Mouse (Mus musculus) MEL (cell line): Measurements from ENCODE around the gene Ube2h. TPM values are rescaled to one million over a fixed set of nuclear protein-coding genes. Genes with fewer than 3 reads are reported as not detected.

Experiments
- DNase-seq: peaks from one replicate; pipeline ENCODE4 v3.0.0; 2011; ENCODE audit warnings: low read depth, low spot score
- H3K27ac ChIP-seq: 2 replicates; pipeline ENCODE4 v1.5.1; 2012; ENCODE audit warnings: low read depth, mild to moderate bottlenecking, control low read depth, low read length, moderate library complexity; ENCODE audit not compliant: control insufficient read depth
- H3K27me3 ChIP-seq, 2 experiments: fragments of 150-350 bp in 1 of 2; sonication (generic) in 1 of 2; 2 replicates each; pipeline ENCODE4 v1.6.1; 2012; ENCODE audit warnings: low read length in 2 of 2, mild to moderate bottlenecking in 2 of 2, improper control_type of control experiment in 1 of 2, moderate library complexity in 1 of 2; ENCODE audit not compliant: insufficient read depth in 2 of 2, control insufficient read depth in 1 of 2
- H3K36me3 ChIP-seq, 2 experiments: 2 replicates each; pipeline ENCODE4 v1.6.1; 2012 to 2014; ENCODE audit warnings: low read length in 2 of 2, improper control_type of control experiment in 1 of 2, inconsistent platforms in 1 of 2, mild to moderate bottlenecking in 1 of 2; ENCODE audit not compliant: insufficient read depth in 2 of 2, control insufficient read depth in 1 of 2
- H3K4me1 ChIP-seq, 2 experiments: fragments of 150-350 bp in 1 of 2; sonication (generic) in 1 of 2; 2 replicates each; pipeline ENCODE4 v1.6.1; 2012; ENCODE audit warnings: low read length in 2 of 2, improper control_type of control experiment in 1 of 2, mild to moderate bottlenecking in 1 of 2; ENCODE audit not compliant: insufficient read depth in 2 of 2, control insufficient read depth in 1 of 2
- H3K4me3 ChIP-seq, 2 experiments: fragments of 150-350 bp in 1 of 2; sonication (generic) in 1 of 2; 2 replicates each; pipeline ENCODE4 v1.5.1; 2012; ENCODE audit warnings: low read depth in 2 of 2, low read length in 2 of 2, mild to moderate bottlenecking in 2 of 2, moderate library complexity in 2 of 2, control low read depth in 1 of 2, improper control_type of control experiment in 1 of 2; ENCODE audit not compliant: control insufficient read depth in 1 of 2, insufficient read depth in 1 of 2
- H3K79me2 ChIP-seq: 2 replicates; pipeline ENCODE4 v1.6.1; 2012; ENCODE audit warnings: mild to moderate bottlenecking, low read length, moderate library complexity; ENCODE audit not compliant: control insufficient read depth, poor library complexity, insufficient read depth
- H3K9ac ChIP-seq: 2 replicates; pipeline ENCODE4 v1.6.1; 2012; ENCODE audit warnings: low read depth, mild to moderate bottlenecking, control low read depth, low read length, moderate library complexity; ENCODE audit not compliant: control insufficient read depth, poor library complexity, severe bottlenecking
- H3K9me3 ChIP-seq: fragments of 150-350 bp; sonication (generic); replicated peaks from 2 replicates; pipeline ENCODE4 v1.6.1; 2012; ENCODE audit warnings: mild to moderate bottlenecking, low read length, improper control_type of control experiment, moderate library complexity; ENCODE audit not compliant: insufficient read depth
- CHD1 ChIP-seq: IDR thresholded peaks from 2 replicates; pipeline ENCODE4 v1.6.1; 2012; ENCODE audit warnings: low read depth, mild to moderate bottlenecking, inconsistent platforms, low read length, improper control_type of control experiment
- ELF1 ChIP-seq: IDR thresholded peaks from 2 replicates; pipeline ENCODE4 v1.6.1; 2014; ENCODE audit warnings: low read depth, mild to moderate bottlenecking, inconsistent platforms, low read length, improper control_type of control experiment, moderate library complexity
- EP300 ChIP-seq, 2 experiments: IDR thresholded peaks; 2 replicates each; pipeline ENCODE4 v1.6.1; 2011; ENCODE audit warnings: improper control_type of control experiment in 2 of 2, low read length in 2 of 2, low read depth in 1 of 2, mild to moderate bottlenecking in 1 of 2
- ETS1 ChIP-seq: IDR thresholded peaks from 2 replicates; pipeline ENCODE4 v1.6.1; 2012; ENCODE audit warnings: low read depth, mild to moderate bottlenecking, inconsistent platforms, low read length, improper control_type of control experiment, moderate library complexity
- GATA1 ChIP-seq: IDR thresholded peaks from 2 replicates; pipeline ENCODE4 v1.6.1; 2011; ENCODE audit warnings: low read depth, low read length, improper control_type of control experiment
- HCFC1 ChIP-seq: IDR thresholded peaks from 2 replicates; pipeline ENCODE4 v1.6.1; 2012; ENCODE audit warnings: low read depth, mild to moderate bottlenecking, inconsistent platforms, low read length, improper control_type of control experiment, moderate library complexity
- JUND ChIP-seq: IDR thresholded peaks from 2 replicates; pipeline ENCODE4 v1.6.1; 2011; ENCODE audit warnings: low read depth, mild to moderate bottlenecking, improper control_type of control experiment, low read length
- MAFK ChIP-seq: IDR thresholded peaks from 2 replicates; pipeline ENCODE4 v1.6.1; 2011; ENCODE audit warnings: low read depth, mild to moderate bottlenecking, low read length, improper control_type of control experiment, borderline replicate concordance
- MAX ChIP-seq: IDR thresholded peaks from 2 replicates; pipeline ENCODE4 v1.6.1; 2011; ENCODE audit warnings: low read length, improper control_type of control experiment
- MAZ ChIP-seq: IDR thresholded peaks from 2 replicates; pipeline ENCODE4 v1.6.1; 2012; ENCODE audit warnings: low read depth, mild to moderate bottlenecking, inconsistent platforms, low read length, improper control_type of control experiment
- MEF2A ChIP-seq: IDR thresholded peaks from 2 replicates; pipeline ENCODE4 v1.6.1; 2014; ENCODE audit warnings: low read depth, mild to moderate bottlenecking, inconsistent platforms, low read length, improper control_type of control experiment; ENCODE audit not compliant: poor library complexity, insufficient replicate concordance, severe bottlenecking; ENCODE audit errors: extremely low read depth
- MXI1 ChIP-seq: IDR thresholded peaks from 2 replicates; pipeline ENCODE4 v1.6.1; 2011; ENCODE audit warnings: mild to moderate bottlenecking, low read depth, low read length, improper control_type of control experiment
- MYB ChIP-seq: IDR thresholded peaks from 2 replicates; pipeline ENCODE4 v1.6.1; 2011; ENCODE audit warnings: mild to moderate bottlenecking, low read depth, low read length, improper control_type of control experiment
- MYC ChIP-seq: IDR thresholded peaks from 2 replicates; pipeline ENCODE4 v1.6.1; 2011; ENCODE audit warnings: low read depth, mild to moderate bottlenecking, low read length, improper control_type of control experiment, moderate library complexity
- NELFE ChIP-seq: IDR thresholded peaks from 2 replicates; pipeline ENCODE4 v1.6.1; 2011; ENCODE audit warnings: low read depth, low read length, improper control_type of control experiment
- NRF1 ChIP-seq: IDR thresholded peaks from 2 replicates; pipeline ENCODE4 v1.6.1; 2014; ENCODE audit warnings: low read depth, mild to moderate bottlenecking, inconsistent platforms, low read length, improper control_type of control experiment, moderate library complexity; ENCODE audit not compliant: poor library complexity, insufficient read depth, severe bottlenecking
- POLR2A ChIP-seq, 2 experiments: IDR thresholded peaks; 2 replicates each; pipeline ENCODE4 v1.6.1; 2011 to 2012; ENCODE audit warnings: low read length in 2 of 2, mild to moderate bottlenecking in 2 of 2, control low read depth in 1 of 2, improper control_type of control experiment in 1 of 2, low read depth in 1 of 2, moderate library complexity in 1 of 2; ENCODE audit not compliant: control insufficient read depth in 1 of 2, insufficient read depth in 1 of 2, poor library complexity in 1 of 2
- POLR2AphosphoS2 ChIP-seq: IDR thresholded peaks from 2 replicates; pipeline ENCODE4 v1.6.1; 2011; ENCODE audit warnings: low read length, improper control_type of control experiment
- POLR2AphosphoS5 ChIP-seq: IDR thresholded peaks from 2 replicates; pipeline ENCODE4 v1.6.1; 2012; ENCODE audit warnings: low read depth, borderline replicate concordance, mild to moderate bottlenecking, inconsistent platforms, low read length, moderate library complexity, mixed read lengths
- RAD21 ChIP-seq: IDR thresholded peaks from 2 replicates; pipeline ENCODE4 v1.6.1; 2011; ENCODE audit warnings: mild to moderate bottlenecking, low read depth, low read length, improper control_type of control experiment
- RCOR1 ChIP-seq: IDR thresholded peaks from 2 replicates; pipeline ENCODE4 v1.6.1; 2012; ENCODE audit warnings: low read depth, mild to moderate bottlenecking, inconsistent platforms, low read length, improper control_type of control experiment
- SIN3A ChIP-seq: IDR thresholded peaks from 2 replicates; pipeline ENCODE4 v1.6.1; 2012; ENCODE audit warnings: low read length, improper control_type of control experiment, inconsistent platforms
- SMC3 ChIP-seq: IDR thresholded peaks from 2 replicates; pipeline ENCODE4 v1.6.1; 2011; ENCODE audit warnings: low read depth, low read length, improper control_type of control experiment
- TAL1 ChIP-seq: IDR thresholded peaks from 2 replicates; pipeline ENCODE4 v1.6.1; 2012; ENCODE audit warnings: mild to moderate bottlenecking, inconsistent platforms, low read length, moderate library complexity, mixed read lengths
- UBTF ChIP-seq: IDR thresholded peaks from 2 replicates; pipeline ENCODE4 v1.6.1; 2012; ENCODE audit warnings: low read depth, mild to moderate bottlenecking, inconsistent platforms, low read length, improper control_type of control experiment, moderate library complexity, borderline replicate concordance; ENCODE audit not compliant: insufficient read depth
- USF1 ChIP-seq: IDR thresholded peaks from 2 replicates; pipeline ENCODE4 v1.6.1; 2014; ENCODE audit warnings: low read depth, mild to moderate bottlenecking, inconsistent platforms, low read length, improper control_type of control experiment, moderate library complexity
- USF2 ChIP-seq, 2 experiments: IDR thresholded peaks; 2 replicates each; pipeline ENCODE4 v1.6.1; 2011 to 2012; ENCODE audit warnings: improper control_type of control experiment in 2 of 2, low read length in 2 of 2, borderline replicate concordance in 1 of 2, inconsistent platforms in 1 of 2, low read depth in 1 of 2, mild to moderate bottlenecking in 1 of 2; ENCODE audit not compliant: insufficient read depth in 1 of 2
- ZC3H11A ChIP-seq: IDR thresholded peaks from 2 replicates; pipeline ENCODE4 v1.6.1; 2012; ENCODE audit warnings: low read depth, mild to moderate bottlenecking, inconsistent platforms, low read length, improper control_type of control experiment
- ZMIZ1 ChIP-seq: IDR thresholded peaks from 2 replicates; pipeline ENCODE4 v1.6.1; 2012; ENCODE audit warnings: low read depth, mild to moderate bottlenecking, inconsistent platforms, low read length, improper control_type of control experiment, moderate library complexity
- ZNF384 ChIP-seq: IDR thresholded peaks from 2 replicates; pipeline ENCODE4 v1.6.1; 2012; ENCODE audit warnings: low read depth, mild to moderate bottlenecking, inconsistent platforms, low read length, improper control_type of control experiment
- polyA plus RNA-seq, 2 experiments: library from polyadenylated mRNA; stranded (reverse) in 1 of 2; unstranded in 1 of 2; fragments of >175 nt in 1 of 2; fragments of >200 nt in 1 of 2; gene quantifications; 2 replicates each; pipeline versions ENCODE4 v1.2.1 to v1.2.4; 2012; ENCODE audit warnings: low replicate concordance in 2 of 2, low read depth in 1 of 2; ENCODE audit not compliant: insufficient read length in 2 of 2, insufficient read depth in 1 of 2, missing spikeins in 1 of 2
- total RNA-seq: library from RNA; depleted of rRNA; stranded (reverse); fragments of 300-350 nt; gene quantifications from 2 replicates; pipeline ENCODE4 v1.2.3, GENCODE M21; 2012

Gene Ube2h
- total and polyA plus RNA-seq, 3 experiments = 4.2 to 7.4 TPM; not detected in 1

DNA sequence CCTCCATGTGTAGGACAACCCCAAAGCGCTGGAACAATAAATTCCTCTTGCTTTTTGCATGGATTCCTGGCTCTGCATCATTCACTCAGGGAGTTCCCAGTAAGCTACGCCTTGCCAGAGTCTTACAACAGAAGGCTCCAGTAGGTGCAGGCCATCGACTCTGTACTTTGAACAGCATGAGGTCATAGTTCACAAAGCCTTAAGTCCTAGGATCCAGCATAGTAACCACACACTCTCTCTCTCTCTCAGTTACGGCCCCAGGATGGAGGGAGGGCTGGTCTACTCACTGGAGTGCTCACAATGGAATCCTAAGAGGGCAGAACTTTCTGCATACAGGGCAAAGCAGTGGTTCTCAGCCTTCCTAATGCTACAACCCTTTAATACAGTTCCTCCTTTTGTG lies 95.5 kb downstream of the Ube2h start:
- Histone ChIP-seq H3K9ac (no peak overlapping the region), H3K4me3 (no peak overlapping the region), H3K27me3 (no peaks in the 10 kb centered on the region), H3K27ac (no peak overlapping the region), H3K4me1 (no peaks in the 10 kb centered on the region; a peak in 1 of 4 replicates), H3K79me2 (no peaks in the 10 kb centered on the region), H3K9me3 (no peaks in the 10 kb centered on the region), H3K36me3 (no peaks in the 10 kb centered on the region)
- DNase-seq = no peak
- TF ChIP-seq MEF2A = no peak
- TF ChIP-seq MAFK = no peak
- TF ChIP-seq ETS1 = no peak
- TF ChIP-seq RCOR1 = no peak
- no peak for TF ChIP-seq MXI1
- no peak for TF ChIP-seq JUND
- TF ChIP-seq NELFE = no peak
- TF ChIP-seq MYB = no peak
- no peak for TF ChIP-seq ZNF384
- TF ChIP-seq MYC = no peak
- TF ChIP-seq SIN3A = no peak

DNA sequence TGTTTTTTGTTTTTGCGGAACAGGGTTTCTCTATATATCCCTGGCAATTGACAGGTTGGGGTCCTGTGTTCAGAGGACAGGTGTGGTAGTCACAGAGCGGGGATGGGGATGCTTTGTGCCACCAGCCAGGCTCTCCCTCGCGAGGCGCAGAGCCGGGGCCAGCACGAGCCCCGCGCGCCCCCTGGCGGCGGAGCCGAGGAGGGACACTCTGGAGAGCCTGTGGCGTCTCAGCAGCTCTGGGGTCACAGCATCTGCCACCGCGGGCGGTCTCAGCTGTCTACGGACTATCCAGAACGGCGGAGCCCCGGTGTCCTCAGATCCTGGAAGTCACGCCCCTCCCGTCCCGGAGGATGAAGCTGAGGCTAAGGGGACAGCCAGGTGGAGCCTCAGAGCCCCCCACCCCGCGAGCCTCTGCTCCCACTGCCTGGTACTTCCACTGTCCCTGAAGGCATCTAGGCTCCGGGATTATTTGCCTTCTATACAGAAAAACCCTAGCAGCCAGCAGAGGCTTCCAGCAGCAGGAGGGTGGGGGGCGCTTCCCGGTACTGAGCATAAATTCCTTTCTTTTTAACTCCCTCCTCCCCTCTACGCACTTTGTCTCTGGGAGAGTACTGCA lies 98.6 kb downstream of the Ube2h start:
- Histone ChIP-seq H3K27me3 (no peaks in the 10 kb centered on the region), H3K36me3 (no peaks in the 10 kb centered on the region), H3K9ac (no peak overlapping the region), H3K79me2 (no peaks in the 10 kb centered on the region), H3K4me1 (no peaks in the 10 kb centered on the region; a peak in 1 of 4 replicates), H3K4me3 (peak overlapping the region; percentile 12 to 39; a peak in 3 of 4 replicates), H3K9me3 (no peaks in the 10 kb centered on the region), H3K27ac (no peak overlapping the region)
- DNase-seq = peak; percentile 81
- peak; percentile 98 for TF ChIP-seq SMC3
- TF ChIP-seq UBTF = no peak
- 0 out of 2 replicates have a peak, but pooled peaks have one; percentile 38 for TF ChIP-seq MAZ
- TF ChIP-seq ELF1 = no peak
- TF ChIP-seq RAD21 = peak; percentile 97
- no peak for TF ChIP-seq POLR2AphosphoS2
- TF ChIP-seq MAFK = no peak
- no peak for TF ChIP-seq NRF1
- no peak for TF ChIP-seq MYC
- TF ChIP-seq POLR2A (IDR thresholded peaks at IDR 0.05; ENCODE audit: control insufficient read depth in 1 of 2, insufficient read depth in 1 of 2, low read depth in 1 of 2, low read length in 2 of 2, poor library complexity in 1 of 2) = no peak
- TF ChIP-seq USF2 (IDR thresholded peaks at IDR 0.05; ENCODE audit: borderline replicate concordance in 1 of 2, insufficient read depth in 1 of 2, low read depth in 1 of 2, low read length in 2 of 2) = no peak
- no peak for TF ChIP-seq GATA1
- TF ChIP-seq CHD1 = no peak
- no peak for TF ChIP-seq ZMIZ1
- TF ChIP-seq ZC3H11A = peak; percentile 97
- TF ChIP-seq NELFE = no peak
- TF ChIP-seq EP300 (IDR thresholded peaks at IDR 0.05; ENCODE audit: low read depth in 1 of 2, low read length in 2 of 2) = no peak
- TF ChIP-seq JUND = no peak
- no peak for TF ChIP-seq HCFC1
- no peak for TF ChIP-seq POLR2AphosphoS5
- no peak for TF ChIP-seq MAX
- TF ChIP-seq MXI1 = no peak
- TF ChIP-seq TAL1 = no peak
- TF ChIP-seq MYB = no peak
- TF ChIP-seq USF1 = no peak
